Mouse (Mus musculus): ENCODE data around the gene Hcrt. TPM values are rescaled to one million over a fixed set of nuclear protein-coding genes. Genes with fewer than 3 reads are reported as not detected.

The Hcrt gene
- not detected in 2 replicates for total RNA-seq (2023)

DNA sequence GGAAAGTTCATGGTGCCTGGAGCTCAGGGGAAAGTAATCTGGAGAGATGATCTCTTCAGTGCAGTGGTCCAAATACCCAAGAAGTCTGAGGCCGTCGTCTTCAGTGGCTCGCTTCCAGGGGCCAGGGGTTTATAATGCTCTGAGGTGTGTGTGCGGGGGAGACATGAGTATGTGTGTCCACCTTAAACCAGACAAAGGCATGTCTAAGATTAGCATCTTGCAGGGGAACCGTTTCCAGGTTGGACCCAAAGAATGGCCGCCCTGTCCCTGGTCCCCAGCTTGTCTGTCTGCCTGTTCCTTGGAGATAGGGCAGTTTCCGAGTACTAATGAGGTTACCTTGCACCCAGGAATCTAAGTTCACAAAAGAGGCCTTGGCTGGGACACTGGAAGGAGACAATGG, at the start of gene Hcrt:
TSS of gene Hcrt (minus strand) at position 101 of the 400 bp plus-strand sequence.

DNA sequence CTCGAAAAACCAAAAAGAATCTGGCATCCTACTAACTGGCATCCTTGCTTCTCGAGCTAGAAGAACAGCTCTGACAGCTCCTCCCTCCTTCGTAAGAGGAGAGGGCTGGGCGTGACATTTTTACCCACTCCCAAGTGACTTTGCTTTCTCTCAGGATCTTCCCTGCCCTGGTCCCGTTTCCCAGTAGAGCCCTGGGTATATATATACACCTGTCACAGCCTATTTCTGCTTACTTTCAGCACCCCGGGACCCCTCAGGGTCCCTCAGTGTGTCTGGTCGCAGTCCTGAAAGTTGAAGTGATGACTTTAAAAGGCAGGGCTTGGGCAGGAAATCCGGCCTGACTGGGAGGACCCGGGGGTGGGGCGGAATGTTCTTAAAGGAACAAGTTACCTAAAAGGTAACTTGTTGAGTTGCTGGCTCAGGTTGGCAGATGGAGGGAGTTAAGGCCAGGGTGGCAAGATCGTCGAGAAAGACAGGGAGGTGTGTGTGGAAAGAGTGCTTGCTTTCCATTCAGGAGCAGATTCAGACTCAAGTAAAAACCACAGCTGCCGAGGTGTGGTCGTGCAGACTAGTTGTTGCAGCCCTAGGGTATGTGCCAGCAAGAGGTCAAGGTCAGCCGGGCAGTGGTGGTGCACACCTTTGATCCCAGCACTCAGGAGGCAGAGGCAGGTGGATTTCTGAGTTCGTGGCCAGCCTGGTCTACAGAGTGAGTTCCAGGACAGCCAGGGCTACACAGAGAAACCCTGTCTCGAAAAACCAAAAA, 8.1 kb upstream of the Hcrt start, which contains the start of gene Ghdc:
TSS of gene Ghdc (minus strand) at position 312 of the 763 bp plus-strand sequence.

DNA sequence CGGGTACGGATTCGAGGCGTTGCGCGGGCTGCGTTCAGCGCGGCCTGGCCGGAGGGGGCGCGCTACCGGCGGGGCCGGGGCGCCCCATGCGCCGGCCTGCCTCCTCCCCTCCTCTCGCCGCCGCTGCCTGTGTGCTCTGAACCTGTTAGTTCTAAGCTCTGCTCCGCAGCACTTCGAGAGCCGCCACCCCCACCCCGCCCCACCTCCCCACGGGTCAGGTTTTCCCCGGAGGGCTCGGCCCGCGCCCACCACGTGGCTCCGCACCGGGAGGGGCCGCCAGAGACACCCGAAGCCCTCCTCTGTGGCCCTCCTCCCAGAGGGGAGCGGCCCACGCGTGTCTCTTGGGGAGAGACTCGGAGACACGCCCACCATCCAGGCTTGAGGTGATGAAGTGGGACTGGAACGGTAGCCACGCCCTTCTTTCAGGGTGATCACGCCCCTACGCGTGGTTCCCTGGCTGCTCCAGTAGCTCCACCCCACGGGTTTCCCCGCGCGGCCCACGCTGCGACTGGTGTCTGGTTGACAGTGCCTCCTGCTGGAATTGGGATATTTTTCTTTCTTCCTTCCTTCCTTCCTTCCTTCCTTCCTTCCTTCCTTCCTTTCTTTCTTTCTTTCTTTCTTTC, 3.0 kb downstream of the Hcrt start, which contains the start of gene Kcnh4:
TSS of gene Kcnh4 (minus strand) at position 332 of the 623 bp plus-strand sequence.

DNA sequence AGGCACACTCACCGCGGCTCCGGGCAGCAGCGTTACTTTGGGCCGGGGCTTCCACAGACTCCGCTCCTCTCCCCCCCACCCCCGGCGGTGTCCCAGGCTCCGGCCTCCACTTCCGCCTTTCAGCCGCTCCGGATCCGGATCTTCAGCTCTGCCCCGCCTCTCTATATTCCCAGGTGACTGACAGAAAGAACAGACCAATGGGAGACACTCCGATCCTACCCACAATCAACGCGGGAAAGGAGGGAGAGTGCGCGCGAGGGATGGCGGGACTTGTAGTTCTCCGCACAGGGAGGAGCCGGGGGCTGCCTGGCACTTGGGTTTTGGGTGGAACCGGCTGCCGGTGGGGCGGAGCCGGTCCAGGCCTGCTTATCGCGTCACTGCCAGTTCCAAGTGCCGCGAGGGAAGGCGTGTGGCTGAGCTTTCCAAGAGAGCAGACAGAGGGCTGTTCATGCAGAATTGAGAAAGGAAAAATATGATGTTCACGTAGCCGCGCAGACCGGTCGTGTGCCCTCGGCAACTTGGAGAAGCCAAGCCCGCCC, 24.6 kb downstream of the Hcrt start, which contains the start of gene Rab5c:
TSS of gene Rab5c (minus strand) at position 150 of the 539 bp plus-strand sequence.

DNA sequence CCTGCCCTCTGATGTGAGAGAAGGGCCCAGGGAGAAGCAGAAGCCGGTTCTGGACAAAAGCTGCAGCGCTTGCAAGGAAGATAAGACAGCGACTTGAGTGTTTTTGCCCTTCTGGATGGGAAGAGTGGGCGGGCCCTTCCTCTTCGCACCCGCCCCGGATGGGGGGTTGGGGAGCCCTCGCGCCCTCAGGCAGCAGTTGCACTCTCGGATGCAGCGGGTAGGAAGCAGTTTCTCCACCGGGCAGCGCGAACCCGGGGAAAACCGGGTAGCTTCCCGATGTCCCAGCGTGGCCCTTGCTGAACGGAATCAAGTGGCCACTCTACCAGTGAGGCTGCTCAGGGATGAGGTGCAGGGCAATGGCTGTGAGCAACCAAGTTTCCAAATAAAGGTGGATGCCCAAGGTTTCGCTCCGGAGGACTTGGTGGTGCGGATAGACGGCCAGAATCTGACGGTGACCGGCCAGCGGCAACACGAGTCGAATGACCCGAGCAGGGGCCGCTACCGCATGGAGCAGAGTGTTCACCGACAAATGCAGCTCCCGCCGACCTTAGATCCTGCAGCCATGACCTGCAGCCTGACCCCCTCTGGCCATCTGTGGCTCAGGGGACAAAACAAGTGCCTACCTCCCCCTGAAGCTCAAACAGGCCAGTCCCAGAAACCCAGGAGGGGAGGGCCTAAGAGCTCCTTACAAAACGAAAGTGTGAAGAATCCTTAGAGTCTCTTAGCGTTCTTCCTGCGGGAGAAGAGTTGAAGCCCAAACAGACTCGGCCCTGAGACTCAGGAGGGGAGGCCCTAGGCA, 48.8 kb downstream of the Hcrt start, which contains the start of gene Hspb9:
TSS of gene Hspb9 (plus strand) at position 116 of the 799 bp plus-strand sequence.

DNA sequence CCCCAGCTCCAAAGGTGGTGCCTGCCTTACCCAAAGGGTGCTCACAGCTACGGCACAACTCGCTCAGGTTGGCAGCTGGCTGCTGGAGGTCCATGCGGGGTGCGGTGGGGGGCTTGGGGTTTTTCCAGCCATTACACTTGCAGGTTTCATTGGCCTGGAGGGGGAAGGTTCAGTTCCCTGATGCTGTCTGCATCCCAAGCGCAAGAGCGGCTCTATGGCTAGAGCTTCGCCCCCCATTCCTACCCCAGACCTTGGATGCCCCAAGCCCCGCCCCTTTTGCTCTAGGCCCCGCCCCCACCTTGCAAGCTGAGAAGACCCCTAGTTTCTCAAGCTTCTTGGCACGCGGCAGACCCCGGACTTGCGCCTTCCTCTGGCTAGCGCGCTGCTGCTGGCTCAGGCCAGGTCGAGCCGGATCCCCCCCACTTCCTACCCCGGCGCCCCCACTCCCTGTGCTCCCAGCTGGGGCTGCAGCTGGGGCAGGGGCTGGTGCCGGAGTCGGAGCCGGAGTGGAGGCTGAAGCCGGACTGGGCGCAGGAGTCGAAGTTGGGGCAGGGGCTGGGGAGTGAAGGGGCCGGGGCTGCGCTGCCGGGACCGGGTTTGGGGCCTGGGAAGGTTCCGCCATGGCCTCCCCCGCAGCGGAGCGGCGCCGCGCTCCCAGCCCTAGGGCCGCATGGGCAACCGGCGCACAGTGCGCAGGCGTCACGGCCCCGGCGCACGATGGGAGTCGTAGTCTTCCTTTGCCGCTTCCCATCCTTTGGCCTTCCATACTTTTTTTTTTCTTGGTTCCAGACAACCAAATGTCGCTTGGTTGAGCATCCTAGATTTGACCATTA, 50.7 kb downstream of the Hcrt start, which contains the start of gene Kat2a:
TSS of gene Kat2a (minus strand) at position 683 of the 833 bp plus-strand sequence.

Other genes with a start within 250 kb of the Hcrt start
- gene Acly, start 234.9 kb downstream of the Hcrt start, total RNA-seq (2023): 116 and 138 TPM in 2 replicates
- gene Ttc25, start 217.3 kb downstream of the Hcrt start, total RNA-seq (2023): not detected in 2 replicates
- 8.8 and 11.1 TPM in 2 replicates for gene Cnp, start 188.0 kb downstream of the Hcrt start, total RNA-seq (2023)
- gene Nkiras2, start 143.7 kb downstream of the Hcrt start, total RNA-seq (2023): 38.6 and 41.5 TPM in 2 replicates
- 130 and 149 TPM in 2 replicates for gene Dnajc7, start 142.8 kb downstream of the Hcrt start, total RNA-seq (2023)
- not detected in 2 replicates for gene Zfp385c, start 70.5 kb downstream of the Hcrt start, total RNA-seq (2023)
- gene Dhx58, start 58.7 kb downstream of the Hcrt start, total RNA-seq (2023): 24.0 and 25.9 TPM in 2 replicates
- 7.2 and 8.3 TPM in 2 replicates for gene Kat2a, start 50.5 kb downstream of the Hcrt start, total RNA-seq (2023)
- gene Hspb9, start 49.1 kb downstream of the Hcrt start, total RNA-seq (2023): not detected in 2 replicates
- 158 and 168 TPM in 2 replicates for gene Rab5c, start 24.7 kb downstream of the Hcrt start, total RNA-seq (2023)
- gene Kcnh4, start 3.0 kb downstream of the Hcrt start, total RNA-seq (2023): not detected in 2 replicates
- 8.8 and 13.0 TPM in 2 replicates for gene Ghdc, start 8.0 kb upstream of the Hcrt start, total RNA-seq (2023)
- 82.0 and 86.7 TPM in 2 replicates for gene Stat5b, start 87.8 kb upstream of the Hcrt start, total RNA-seq (2023)
- 24.8 and 31.5 TPM in 2 replicates for gene Stat5a, start 96.4 kb upstream of the Hcrt start, total RNA-seq (2023)
- gene Stat3, start 176.6 kb upstream of the Hcrt start, total RNA-seq (2023): 385 and 488 TPM in 2 replicates
- 0.48 and 0.98 TPM in 2 replicates for gene Cavin1, start 208.0 kb upstream of the Hcrt start, total RNA-seq (2023)
- gene Atp6v0a1, start 246.5 kb upstream of the Hcrt start, total RNA-seq (2023): 85.5 and 131 TPM in 2 replicates

All from neutrophil, adult 65 days (primary cell).